Mouse (Mus musculus): ENCODE measurements around the gene Atp6v1c2. TPM values are rescaled to one million over a fixed set of nuclear protein-coding genes. Genes with fewer than 3 reads are reported as not detected.
A peak's percentile ranks its signal among the peaks of the same experiment; 100 is the strongest.

Gene Atp6v1c2
- polyA plus RNA-seq, 1 experiment from 2014 or later: 56.4 TPM

- no peak overlapping the region for H3K4me2 ChIP-seq (replicated peaks; ENCODE audit: low read depth, low read length)
- no peak overlapping the region for H3K27ac ChIP-seq (ENCODE audit: low read length)
- WGBS: 50% methylated on average over 3 of the region's 3 CpGs
- H3K9me3 ChIP-seq (ENCODE audit: low read length): no peaks in the 10 kb centered on the region
- H3K4me1 ChIP-seq (ENCODE audit: insufficient read depth, low read depth, low read length): no peaks in the 10 kb centered on the region
- no peak for DNase-seq (ENCODE audit: low spot score)
- H3K9ac ChIP-seq (replicated peaks; ENCODE audit: low read depth): no peak overlapping the region
- no peaks in the 10 kb centered on the region for H3K27me3 ChIP-seq (replicated peaks; ENCODE audit: insufficient read depth, low read length)
- peak; percentile 53 for TF ChIP-seq CTCF (IDR thresholded peaks at IDR 0.05)
- TF ChIP-seq EP300 (IDR thresholded peaks at IDR 0.05): no peak
- no peak for ATAC-seq
- H3K36me3 ChIP-seq (ENCODE audit: insufficient read depth, low read length): no peaks in the 10 kb centered on the region
- H3K4me3 ChIP-seq (ENCODE audit: low read depth, low read length): no peak overlapping the region
These were observed 10.2 kb upstream of the Atp6v1c2 start for GRCm38 (mm10) chr12:17339114-17339905.

GRCm38 (mm10) chr12:17338338-17338737 is 9.2 kb upstream of the Atp6v1c2 start:
- H3K4me3 ChIP-seq (ENCODE audit: low read depth, low read length): no peak overlapping the region
- no peak for DNase-seq (ENCODE audit: low spot score)
- no peaks in the 10 kb centered on the region for H3K27me3 ChIP-seq (replicated peaks; ENCODE audit: insufficient read depth, low read length)
- no peaks in the 10 kb centered on the region for H3K4me1 ChIP-seq (ENCODE audit: insufficient read depth, low read depth, low read length)
- WGBS: 62% methylated on average over 2 of the region's 2 CpGs
- TF ChIP-seq CTCF (IDR thresholded peaks at IDR 0.05): no peak
- TF ChIP-seq EP300 (IDR thresholded peaks at IDR 0.05): no peak
- H3K4me2 ChIP-seq (replicated peaks; ENCODE audit: low read depth, low read length): no peak overlapping the region
- no peak overlapping the region for H3K27ac ChIP-seq (ENCODE audit: low read length)
- no peak for ATAC-seq
- H3K36me3 ChIP-seq (ENCODE audit: insufficient read depth, low read length): no peaks in the 10 kb centered on the region
- H3K9ac ChIP-seq (replicated peaks; ENCODE audit: low read depth): no peak overlapping the region
- no peaks in the 10 kb centered on the region for H3K9me3 ChIP-seq (ENCODE audit: low read length)

- no peak overlapping the region for H3K4me2 ChIP-seq (replicated peaks; ENCODE audit: low read depth, low read length)
- TF ChIP-seq EP300 (IDR thresholded peaks at IDR 0.05) (no peak), CTCF (IDR thresholded peaks at IDR 0.05) (no peak)
These were observed 4.3 kb upstream of the Atp6v1c2 start for GRCm38 (mm10) chr12:17333459-17333858.

GRCm38 (mm10) chr12:17324549-17325470 is 4.3 kb downstream of the Atp6v1c2 start:
- TF ChIP-seq EP300 (IDR thresholded peaks at IDR 0.05) (no peak), CTCF (IDR thresholded peaks at IDR 0.05) (no peak)
- DNase-seq (ENCODE audit: low spot score): peak; percentile 54
- peak; percentile 87 for ATAC-seq
- 4% methylated on average over 46 of the region's 51 CpGs for WGBS
- peak overlapping the region; percentile 36; the same call in 1 of the 2 replicates for H3K9ac ChIP-seq (replicated peaks; ENCODE audit: low read depth)
- H3K4me2 ChIP-seq (replicated peaks; ENCODE audit: low read depth, low read length): peak overlapping the region; percentile 62
- H3K27me3 ChIP-seq (replicated peaks; ENCODE audit: insufficient read depth, low read length): peaks cover 14% of the 10 kb centered on the region; the same call in 1 of the 2 replicates
- no peaks in the 10 kb centered on the region for H3K36me3 ChIP-seq (ENCODE audit: insufficient read depth, low read length)
- no peaks in the 10 kb centered on the region for H3K9me3 ChIP-seq (ENCODE audit: low read length)
- H3K4me3 ChIP-seq (ENCODE audit: low read depth, low read length): peak overlapping the region; percentile 41
- H3K27ac ChIP-seq (ENCODE audit: low read length): no peak overlapping the region
- H3K4me1 ChIP-seq (ENCODE audit: insufficient read depth, low read depth, low read length): no peaks in the 10 kb centered on the region

More at GRCm38 (mm10) chr12:17333459-17333858, 4.3 kb upstream of the Atp6v1c2 start:
- Histone ChIP-seq H3K4me3 (ENCODE audit: low read depth, low read length) (no peak overlapping the region), H3K4me1 (ENCODE audit: insufficient read depth, low read depth, low read length) (no peaks in the 10 kb centered on the region), H3K27me3 (replicated peaks; ENCODE audit: insufficient read depth, low read length) (no peaks in the 10 kb centered on the region), H3K27ac (ENCODE audit: low read length) (no peak overlapping the region), H3K9ac (replicated peaks; ENCODE audit: low read depth) (no peak overlapping the region), H3K9me3 (ENCODE audit: low read length) (no peaks in the 10 kb centered on the region), H3K36me3 (ENCODE audit: insufficient read depth, low read length) (no peaks in the 10 kb centered on the region)
- WGBS: 17% methylated on average over 1 of the region's 1 CpGs
- DNase-seq (ENCODE audit: low spot score): no peak
- ATAC-seq: no peak

- peak; percentile 83 for DNase-seq (ENCODE audit: low spot score)
- Histone ChIP-seq H3K4me3 (ENCODE audit: low read depth, low read length) (no peak overlapping the region), H3K4me2 (replicated peaks; ENCODE audit: low read depth, low read length) (no peak overlapping the region), H3K9ac (replicated peaks; ENCODE audit: low read depth) (no peak overlapping the region), H3K36me3 (ENCODE audit: insufficient read depth, low read length) (no peaks in the 10 kb centered on the region), H3K27me3 (replicated peaks; ENCODE audit: insufficient read depth, low read length) (no peaks in the 10 kb centered on the region), H3K4me1 (ENCODE audit: insufficient read depth, low read depth, low read length) (no peaks in the 10 kb centered on the region; the same call in 1 of the 2 replicates), H3K9me3 (ENCODE audit: low read length) (no peaks in the 10 kb centered on the region), H3K27ac (ENCODE audit: low read length) (peak overlapping the region; percentile 59)
- TF ChIP-seq CTCF (IDR thresholded peaks at IDR 0.05) (no peak), EP300 (IDR thresholded peaks at IDR 0.05) (peak; percentile 43)
- WGBS: 37% methylated on average over 3 of the region's 3 CpGs
- peak; percentile 72 for ATAC-seq
These were observed 10.7 kb downstream of the Atp6v1c2 start for GRCm38 (mm10) chr12:17318453-17318852.

GRCm38 (mm10) chr12:17317970-17318369 is 11.2 kb downstream of the Atp6v1c2 start:
- H3K9me3 ChIP-seq (ENCODE audit: low read length): no peaks in the 10 kb centered on the region
- DNase-seq (ENCODE audit: low spot score): peak; percentile 29
- peak; percentile 23; the same call in 1 of the 2 replicates for ATAC-seq
- 24% methylated on average over 4 of the region's 4 CpGs for WGBS
- H3K4me2 ChIP-seq (replicated peaks; ENCODE audit: low read depth, low read length): no peak overlapping the region
- no peak overlapping the region for H3K9ac ChIP-seq (replicated peaks; ENCODE audit: low read depth)
- H3K4me1 ChIP-seq (ENCODE audit: insufficient read depth, low read depth, low read length): no peaks in the 10 kb centered on the region; the same call in 1 of the 2 replicates
- no peak overlapping the region for H3K4me3 ChIP-seq (ENCODE audit: low read depth, low read length)
- H3K36me3 ChIP-seq (ENCODE audit: insufficient read depth, low read length): no peaks in the 10 kb centered on the region
- no peaks in the 10 kb centered on the region for H3K27me3 ChIP-seq (replicated peaks; ENCODE audit: insufficient read depth, low read length)
- TF ChIP-seq EP300 (IDR thresholded peaks at IDR 0.05): no peak; the same call in 1 of the 2 replicates
- no peak for TF ChIP-seq CTCF (IDR thresholded peaks at IDR 0.05)
- H3K27ac ChIP-seq (ENCODE audit: low read length): peak overlapping the region; percentile 59
